Mouse (Mus musculus): Measurements from ENCODE around the gene Slc4a2.
A peak's percentile ranks its signal among the peaks of the same experiment; 100 is the strongest.

The Slc4a2 gene

DNA sequence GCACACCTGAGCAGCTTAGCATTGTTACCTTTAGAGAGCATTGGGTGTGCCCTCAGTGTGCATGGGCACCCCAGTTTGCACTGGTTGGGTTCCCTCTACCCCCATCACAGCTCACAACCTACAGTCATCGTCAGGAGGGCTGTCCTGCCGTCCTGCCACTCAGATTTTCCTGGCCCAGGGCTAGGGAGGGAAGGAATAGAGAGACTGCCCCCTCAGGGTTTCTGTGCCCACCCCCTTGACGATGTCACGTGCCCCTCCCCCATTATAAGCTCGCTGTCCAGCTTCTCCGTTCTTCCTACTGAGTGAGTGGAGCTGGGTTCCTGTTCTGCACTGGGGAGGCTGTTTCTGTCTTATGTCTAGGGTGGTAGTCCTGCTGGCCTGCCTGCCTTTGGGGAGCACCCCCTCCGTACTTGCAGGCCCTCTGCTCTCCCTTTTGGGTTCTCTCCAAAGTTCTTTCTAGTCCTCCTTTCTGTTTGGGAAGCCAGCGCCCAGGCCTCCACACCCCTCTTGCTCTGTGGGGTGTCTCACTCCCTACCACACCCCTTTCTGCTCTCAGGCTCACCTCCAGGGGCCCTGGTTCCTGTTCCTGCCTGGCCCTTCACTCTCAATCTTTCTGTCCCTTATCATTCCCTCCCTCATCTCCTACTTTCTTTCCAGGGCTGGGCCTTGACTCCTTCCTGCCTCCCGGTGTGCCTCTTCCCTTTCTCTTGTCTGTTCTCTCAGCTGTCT is 3.1 kb downstream of the Slc4a2 start:
- DNase-seq (ENCODE audit: low spot score in 2 of 2), result no peak

DNA sequence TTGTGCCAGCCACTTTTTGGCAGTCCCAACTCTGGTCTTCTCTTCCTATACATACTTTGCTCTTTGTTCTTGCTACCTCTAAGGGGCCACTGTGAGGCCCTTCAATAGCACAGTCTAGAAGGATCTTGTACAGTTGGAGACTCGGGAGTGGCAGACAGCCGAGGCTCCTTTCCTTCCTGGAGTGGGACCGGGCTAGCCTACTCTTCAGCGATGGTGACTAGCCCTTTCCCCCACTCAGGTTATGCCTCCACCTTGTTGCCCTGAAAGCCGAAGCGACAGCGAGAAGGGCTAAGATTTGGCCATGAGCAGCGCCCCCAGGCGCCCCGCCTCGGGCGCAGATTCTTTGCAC is 3.6 kb downstream of the Slc4a2 start:
- DNase-seq (ENCODE audit: low spot score in 2 of 2), result no peak

DNA sequence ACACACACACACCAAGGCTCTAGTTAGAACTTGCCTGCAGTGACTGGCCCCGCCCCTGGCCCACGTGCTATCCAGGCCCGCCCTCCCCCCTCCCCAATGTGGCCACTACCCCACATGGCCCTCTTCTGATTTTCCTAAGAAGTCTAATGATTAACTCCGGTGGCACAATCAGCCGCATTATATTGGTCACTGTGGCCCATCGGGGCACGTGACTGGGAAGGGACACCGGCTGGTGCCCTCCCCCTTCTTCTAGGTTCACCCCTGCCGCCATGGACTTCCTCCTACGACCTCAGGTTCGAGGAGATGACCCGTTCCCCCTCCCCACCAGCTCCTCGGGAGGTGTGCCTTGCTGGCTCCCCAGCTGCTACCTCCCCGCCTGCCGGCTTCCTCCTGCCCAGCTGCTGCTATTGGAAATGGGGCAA is 4.4 kb downstream of the Slc4a2 start:
- DNase-seq (ENCODE audit: low spot score in 2 of 2), result no peak

DNA sequence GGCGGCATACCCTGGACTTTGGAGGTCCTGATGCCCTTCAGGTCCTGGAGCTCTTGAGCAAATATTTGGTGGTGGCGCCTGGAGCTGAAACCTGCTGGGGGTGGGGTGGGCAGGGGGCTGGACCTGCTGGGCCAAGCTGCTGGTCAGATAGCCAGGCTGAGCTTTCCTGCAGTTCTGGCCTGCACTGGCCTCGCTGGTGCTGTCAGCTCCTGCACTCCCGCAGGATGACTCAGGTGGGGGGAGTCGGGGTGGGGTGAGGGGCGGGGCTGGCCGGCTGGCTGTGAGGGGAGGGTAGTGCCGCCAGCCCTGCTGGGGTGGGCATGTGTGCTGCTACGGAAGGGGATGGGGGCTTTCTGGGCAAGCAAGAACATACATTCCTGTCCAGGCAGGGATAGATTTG is 5.0 kb downstream of the Slc4a2 start:
- no peak for DNase-seq (ENCODE audit: low spot score in 2 of 2)

DNA sequence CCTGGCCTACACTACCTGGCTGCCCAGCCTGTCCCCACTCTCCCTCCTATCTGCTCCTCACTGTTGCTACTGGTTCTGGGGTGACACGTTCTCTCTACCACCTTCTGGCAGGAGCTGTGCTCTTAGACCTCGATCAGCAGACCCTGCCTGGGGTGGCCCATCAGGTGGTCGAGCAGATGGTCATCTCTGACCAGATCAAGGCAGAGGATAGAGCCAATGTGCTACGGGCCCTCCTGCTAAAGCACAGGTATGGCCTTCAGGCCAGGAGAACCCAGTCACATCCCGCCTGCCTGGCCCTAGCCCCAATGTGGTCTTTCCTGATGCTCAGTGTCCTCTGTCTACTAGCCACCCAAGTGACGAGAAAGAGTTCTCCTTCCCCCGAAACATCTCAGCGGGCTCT is 10.4 kb downstream of the Slc4a2 start:
- no peak for DNase-seq (ENCODE audit: low spot score in 2 of 2)

DNA sequence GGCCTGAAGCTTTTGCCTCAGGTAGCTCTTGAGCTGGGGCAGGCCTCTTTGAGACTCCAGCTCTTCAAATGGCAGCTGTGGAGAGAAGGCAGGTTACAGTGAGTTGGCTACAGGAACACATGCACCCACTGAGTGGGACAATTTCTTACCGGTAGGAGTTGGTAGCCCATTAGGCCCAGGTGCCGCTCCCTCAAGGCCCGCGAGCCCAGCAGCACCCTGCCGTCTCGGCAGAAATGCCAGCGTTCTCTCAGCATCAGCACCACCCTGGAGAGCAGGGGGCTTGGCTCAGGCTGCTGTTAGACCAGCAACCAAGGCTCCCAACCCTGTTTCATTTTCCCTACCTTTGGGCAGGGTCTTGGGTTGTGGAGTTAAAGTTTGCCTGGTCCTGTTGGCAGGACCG is 17.6 kb downstream of the Slc4a2 start:
- no peak for DNase-seq (ENCODE audit: low spot score in 2 of 2)

DNA sequence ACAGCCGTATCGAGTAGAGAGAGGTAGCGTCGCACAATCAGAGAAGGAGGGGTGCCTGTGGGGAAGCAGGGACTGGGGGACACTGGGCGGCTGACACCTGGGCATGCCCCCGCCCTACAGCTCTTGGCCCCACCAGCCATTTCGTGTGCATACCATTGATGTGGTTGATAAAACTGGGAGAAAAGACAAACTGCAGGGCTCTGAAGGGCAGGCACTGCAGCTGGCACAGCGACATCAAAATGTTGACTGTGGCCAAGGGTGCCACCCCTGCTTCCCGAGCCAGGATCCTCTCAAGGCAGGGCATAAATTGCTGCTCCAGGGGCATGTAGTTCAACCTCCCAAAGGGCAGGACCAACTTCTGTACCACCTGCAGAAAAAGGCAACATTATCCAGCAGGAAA is 18.4 kb downstream of the Slc4a2 start:
- DNase-seq (ENCODE audit: low spot score in 2 of 2), result no peak

DNA sequence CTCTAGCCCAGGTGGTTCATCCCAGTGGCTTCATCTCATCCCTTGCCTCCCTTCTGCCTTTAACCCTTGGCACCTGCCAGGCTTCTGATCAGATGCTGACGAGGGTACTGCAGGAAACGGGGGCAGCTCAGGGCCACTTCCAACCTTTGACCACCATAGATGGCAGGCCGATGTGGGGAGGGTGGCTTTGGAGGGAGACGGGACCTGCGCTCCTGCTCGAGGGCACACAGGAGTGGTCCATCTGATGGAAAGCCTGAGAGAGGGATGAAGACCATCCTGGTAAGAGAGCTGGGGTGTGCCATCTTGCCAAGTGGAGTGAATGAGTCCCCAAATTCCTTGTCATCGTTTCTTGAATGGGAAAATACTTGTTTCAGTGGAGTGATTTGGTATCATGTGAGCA is 19.6 kb downstream of the Slc4a2 start:
- DNase-seq (ENCODE audit: low spot score in 2 of 2), result no peak

DNA sequence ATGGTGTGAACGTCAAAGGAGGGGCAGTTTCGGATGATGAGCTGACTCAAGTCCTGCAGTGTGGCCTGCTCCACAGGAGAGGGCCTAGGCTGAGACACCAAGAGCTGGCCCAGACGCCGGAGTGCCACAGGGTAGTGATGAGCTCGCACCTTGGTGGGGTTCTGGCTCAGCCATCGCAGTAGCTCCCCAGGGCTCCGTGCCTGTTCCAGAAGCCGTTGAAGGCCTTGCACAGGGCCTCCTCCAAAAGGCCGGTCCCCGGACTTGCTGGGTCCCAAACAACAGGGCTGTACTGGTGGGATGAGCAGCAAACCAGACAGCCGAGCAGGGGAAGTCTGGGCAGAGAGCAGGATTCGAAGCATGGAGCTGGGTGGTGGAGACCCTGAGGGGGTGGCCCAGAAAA is 20.3 kb downstream of the Slc4a2 start:
- DNase-seq (ENCODE audit: low spot score in 2 of 2), result no peak

DNA sequence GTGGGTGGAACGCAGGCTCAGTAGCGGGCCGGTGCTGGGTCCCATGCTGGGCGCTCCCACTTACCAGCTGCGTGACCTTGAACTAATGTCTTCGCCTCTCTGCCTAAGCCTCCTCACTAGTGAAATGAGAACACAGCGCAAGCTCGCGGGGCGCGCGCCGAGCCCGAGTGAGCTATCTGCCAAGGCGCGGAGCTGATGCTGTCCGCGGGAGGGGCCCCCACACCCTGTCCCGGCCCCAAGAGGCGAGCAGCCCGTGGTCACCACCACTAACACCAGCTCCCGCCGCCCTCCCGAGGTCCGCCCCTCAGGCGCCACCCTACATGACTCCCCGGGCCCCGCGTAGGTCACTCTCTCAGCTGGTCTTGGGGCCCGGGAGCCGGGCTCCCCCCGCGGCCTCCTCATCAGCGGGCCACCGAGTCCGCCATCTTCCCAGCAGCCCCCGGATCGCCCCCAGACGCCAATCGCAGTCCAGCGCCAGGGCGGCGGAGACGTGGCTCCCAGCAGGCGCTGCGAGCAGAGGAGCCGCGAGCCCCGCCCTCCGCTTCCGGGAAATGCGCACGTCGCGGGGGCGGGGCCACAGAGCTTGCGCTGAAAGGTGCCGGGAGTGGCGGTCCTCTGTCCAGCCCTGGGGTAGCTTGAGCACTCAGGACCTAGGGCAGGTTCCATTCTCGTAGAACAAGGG is 21.2 kb downstream of the Slc4a2 start, which contains the start of gene Fastk:
Fastk (minus strand) TSS at position 542 of the 682 bp plus-strand sequence.
- peak; percentile 87 to 88 for DNase-seq (ENCODE audit: low spot score in 2 of 2)

DNA sequence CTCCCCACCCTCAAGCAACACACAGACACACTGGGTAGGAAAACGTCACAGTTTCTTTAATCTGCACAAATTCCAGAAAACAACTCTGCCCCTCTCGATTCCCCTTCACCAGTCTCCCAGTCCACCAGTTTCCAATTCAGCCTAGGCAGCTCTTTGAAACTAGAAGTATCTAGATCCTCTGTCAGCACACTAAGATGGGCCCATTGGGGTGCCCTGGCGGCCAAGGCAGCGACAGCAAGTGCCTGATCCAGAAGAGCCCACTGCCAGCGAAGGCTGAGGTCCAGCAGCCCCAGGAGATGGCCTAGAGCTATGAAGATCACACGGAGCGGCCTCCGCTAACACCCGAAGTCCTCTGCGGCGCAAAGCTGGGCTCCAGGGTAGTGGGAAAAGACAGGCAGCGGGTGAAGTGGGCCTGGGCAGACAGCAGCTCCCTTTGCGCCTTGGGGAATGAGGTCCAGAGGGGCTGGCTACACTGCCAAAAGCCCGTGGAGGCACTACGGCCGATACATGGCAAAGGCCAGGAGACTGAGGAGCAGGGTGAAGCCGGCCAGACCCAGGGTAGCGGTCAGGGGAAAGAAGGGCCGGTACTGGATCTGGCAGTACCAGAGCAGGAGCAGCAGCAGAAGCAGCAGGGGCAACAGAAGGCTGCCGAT is 21.9 kb downstream of the Slc4a2 start:
- DNase-seq (ENCODE audit: low spot score in 2 of 2), result no peak

DNA sequence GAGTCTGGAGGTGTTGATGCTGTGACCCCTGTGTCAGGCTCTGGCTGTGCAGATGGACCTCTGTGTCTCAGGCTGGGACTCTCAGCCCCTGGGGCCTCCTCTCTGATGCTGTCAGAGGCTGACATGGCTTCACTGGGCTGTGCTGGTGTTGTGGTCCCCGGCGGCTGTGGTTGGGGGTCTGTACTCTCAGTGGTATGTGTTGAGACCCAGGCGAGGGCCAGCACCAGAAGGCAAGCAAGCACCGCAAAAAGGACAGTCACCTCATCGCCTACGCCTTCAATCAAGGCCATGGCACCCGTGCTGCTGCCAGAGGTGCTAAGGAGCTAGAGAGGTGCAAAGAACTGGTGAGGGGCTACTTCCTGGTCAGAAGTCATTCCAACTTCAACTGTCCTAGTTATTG is 23.0 kb downstream of the Slc4a2 start:
- no peak for DNase-seq (ENCODE audit: low spot score in 2 of 2)

DNA sequence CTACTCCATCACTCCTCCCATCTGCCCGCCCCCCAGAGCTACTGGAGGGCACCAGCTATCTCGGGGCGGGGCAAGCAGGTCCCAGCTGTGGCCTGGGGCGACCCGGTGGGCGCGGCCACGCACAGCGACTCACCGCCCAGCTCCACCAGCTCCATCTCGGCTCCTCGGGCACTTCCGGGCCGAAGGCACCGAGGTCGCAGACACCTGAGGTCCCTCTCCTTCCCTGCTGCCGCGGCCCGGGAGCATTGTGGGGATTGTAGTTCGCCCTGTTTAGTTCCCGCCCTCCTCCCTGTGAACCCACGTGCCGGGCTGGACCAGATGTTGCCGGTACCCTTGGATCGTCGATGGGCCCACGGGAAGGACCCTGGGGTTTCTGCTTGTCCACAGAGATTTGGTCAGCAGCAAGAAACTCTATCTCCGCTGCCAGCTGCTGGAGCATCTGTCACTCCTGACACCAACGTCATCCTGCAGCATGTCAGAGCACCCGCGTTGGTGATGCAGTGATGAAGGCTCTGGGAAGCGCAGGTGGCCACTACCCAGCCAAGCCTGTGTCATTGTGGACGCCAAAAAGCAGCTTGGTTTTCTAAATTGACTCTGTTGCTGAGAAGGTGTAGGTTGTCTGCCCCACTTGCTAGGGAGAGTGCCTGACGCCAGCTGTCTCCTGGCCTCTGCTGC is 24.1 kb downstream of the Slc4a2 start, which contains the start of gene Tmub1:
Tmub1 (minus strand) TSS at position 231 of the 675 bp plus-strand sequence.
- peak; percentile 77 to 84 for DNase-seq (ENCODE audit: low spot score in 2 of 2)

DNA sequence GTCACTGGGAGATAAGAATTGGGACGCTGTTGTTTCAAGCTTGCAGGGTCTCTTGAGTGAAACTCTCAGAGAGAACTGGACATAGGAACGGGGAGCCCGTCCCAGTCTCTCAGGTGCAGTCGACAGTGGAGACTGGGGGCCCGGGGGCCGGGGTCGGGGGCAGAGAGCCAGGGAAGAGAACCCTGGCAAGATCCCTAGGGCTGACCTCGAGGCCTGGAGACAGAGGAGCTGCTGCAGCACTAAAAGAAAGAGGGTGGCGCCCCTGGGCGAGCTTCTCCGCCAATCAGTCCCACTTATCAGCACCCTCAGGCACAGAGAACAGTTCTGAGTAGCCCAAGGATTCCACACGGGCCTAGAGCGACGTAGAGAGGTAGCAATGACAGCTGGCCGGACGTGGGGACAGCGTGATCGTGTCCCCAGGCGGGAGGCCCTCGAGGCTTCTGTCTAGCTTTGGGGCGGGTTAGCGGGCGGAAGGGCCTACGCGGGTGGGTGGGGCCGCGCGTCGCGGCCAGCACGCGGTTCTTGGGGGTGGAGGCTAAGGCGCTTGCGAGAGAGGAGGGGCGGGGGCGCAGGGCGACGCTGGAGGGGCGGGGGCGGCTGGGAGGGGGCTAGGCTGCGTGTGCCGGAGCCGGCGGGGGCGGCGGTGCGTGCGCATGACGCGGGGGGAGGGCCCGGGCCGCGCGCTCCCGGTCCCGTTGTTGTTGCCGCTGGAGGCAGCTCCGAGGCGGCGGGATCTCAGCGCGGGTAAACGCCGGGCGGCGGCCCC is 27.8 kb downstream of the Slc4a2 start:
- peak; percentile 68 to 72 for DNase-seq (ENCODE audit: low spot score in 2 of 2)

DNA sequence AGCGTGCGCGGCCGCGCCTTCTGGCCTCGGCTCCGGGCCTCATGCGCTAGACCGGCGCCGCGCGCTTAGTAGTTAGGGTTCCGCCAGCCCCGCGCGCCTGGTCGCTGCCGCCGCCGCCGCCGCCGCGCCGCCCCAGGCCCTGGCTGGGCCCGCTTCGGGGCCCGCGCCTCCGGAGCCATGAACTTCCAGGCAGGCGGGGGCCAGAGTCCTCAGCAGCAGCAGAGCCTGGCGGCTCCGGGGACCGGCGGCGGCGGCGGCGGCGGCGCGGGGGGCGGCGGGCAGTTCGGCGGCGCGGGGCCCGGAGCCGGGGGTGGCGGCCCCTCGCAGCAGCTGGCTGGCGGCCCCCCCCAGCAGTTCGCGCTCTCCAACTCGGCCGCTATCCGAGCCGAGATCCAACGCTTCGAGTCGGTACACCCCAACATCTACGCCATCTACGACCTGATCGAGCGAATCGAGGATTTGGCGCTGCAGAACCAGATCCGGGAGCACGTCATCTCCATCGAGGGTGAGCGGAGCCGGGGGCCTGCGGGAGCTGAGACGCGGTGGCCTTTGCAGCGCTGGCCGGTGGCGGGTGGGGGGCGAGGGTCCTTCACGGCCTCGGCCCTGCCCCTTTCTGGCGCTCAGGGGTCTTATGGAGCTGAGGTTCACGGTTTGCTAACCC is 28.5 kb downstream of the Slc4a2 start, which contains the start of gene Agap3:
Agap3 (plus strand) TSS at position 148 of the 661 bp plus-strand sequence.
- DNase-seq (ENCODE audit: low spot score in 2 of 2), result no peak

DNA sequence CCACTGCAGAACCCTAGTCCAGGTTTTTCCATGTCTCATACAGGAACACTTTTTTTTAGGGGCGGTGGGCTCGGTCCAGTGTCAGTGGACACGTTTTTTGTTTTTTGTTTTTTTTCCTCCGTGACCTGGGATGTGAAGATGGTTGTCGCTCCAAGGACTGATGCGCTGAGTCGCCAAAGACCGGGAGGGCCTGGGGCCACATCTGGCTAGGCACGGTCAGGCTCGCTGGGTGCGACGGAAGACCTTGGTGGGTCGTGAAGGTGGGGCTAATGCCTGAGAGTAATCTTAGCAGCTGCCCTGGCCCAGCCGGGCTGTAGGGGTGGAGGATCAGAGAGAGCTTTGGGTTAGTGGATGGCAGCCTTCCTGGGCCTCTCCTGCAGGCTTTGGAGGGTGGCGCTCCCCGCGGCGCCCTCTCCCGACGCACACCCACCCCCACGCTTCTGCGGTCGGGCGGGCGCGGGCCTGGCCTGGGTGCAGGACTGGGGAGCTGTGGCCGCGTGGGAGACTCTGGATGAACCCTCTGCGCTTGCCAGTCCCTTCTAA is 29.1 kb downstream of the Slc4a2 start:
- peak in 1 of 2 experiments; percentile 11 for DNase-seq (ENCODE audit: low spot score in 2 of 2)

DNA sequence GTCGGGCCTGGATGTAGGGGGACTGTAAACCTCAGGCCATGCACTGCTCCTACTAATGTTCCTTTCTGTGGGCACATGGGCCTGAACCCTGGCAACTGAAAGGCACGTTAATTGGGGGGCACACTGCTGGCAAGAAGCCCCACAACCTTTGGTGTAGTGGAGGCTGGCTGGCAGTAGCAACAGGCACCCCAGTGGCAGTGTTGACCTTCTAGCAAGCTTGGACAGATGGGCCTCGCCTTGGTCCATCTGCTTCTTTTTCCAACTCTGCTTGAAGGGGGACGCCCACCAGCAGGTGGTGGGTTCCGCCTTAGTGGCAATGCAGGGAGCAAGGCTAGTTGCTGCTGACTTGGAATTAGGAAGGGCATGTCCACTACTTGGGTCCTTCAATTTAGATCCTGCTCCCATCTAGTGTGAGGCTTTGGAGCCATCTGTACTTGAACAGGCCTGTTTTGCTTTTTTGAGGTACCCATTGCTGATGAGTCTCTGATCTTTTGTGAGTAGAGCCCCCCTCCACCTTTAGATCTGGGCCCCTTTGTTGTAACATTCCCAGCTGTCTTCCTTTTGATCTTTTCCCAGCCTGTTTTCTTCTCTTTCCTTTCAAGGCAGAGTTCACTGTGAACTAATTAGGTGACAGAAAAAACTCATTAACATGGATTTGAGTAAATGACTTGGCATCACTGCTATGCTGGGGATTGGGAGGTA is 29.8 kb downstream of the Slc4a2 start:
- DNase-seq (ENCODE audit: low spot score in 2 of 2), result no peak

DNA sequence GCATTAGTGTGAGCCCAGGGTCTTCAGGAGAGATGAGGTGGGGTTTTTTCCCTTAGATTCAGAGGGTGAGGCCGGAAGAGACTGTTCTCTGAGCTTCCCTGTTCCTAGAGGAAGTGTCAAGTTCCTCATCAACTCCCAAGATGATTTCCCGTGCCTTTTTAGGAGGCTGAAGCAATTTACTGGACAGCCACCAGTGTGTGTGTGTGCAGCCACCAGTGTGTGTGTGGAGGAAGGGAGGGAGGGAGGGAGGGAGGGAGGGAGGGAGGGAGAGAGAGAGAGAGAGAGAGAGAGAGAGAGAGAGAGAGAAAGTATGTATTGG is 30.3 kb downstream of the Slc4a2 start:
- no peak for DNase-seq (ENCODE audit: low spot score in 2 of 2)

DNA sequence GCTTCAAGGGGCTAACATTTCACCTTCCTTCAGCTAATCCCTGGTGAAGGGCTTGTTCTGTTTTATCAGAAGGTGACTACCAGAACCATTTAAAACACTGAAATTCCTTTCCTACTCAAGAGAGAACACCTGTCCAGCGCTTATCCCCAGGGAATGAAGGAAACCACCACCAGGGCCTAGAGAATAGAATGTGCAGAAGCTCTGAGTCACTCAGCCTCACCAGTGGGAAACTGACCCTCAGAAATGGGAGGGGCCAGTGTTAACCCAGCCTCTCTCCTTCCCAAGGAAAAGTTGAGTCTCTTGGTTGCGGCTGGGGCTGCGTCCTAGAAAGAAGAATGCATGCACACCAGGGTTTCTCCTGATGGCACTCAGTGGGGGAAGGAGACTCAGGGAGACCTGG is 31.4 kb downstream of the Slc4a2 start:
- no peak for DNase-seq (ENCODE audit: low spot score in 2 of 2)

DNA sequence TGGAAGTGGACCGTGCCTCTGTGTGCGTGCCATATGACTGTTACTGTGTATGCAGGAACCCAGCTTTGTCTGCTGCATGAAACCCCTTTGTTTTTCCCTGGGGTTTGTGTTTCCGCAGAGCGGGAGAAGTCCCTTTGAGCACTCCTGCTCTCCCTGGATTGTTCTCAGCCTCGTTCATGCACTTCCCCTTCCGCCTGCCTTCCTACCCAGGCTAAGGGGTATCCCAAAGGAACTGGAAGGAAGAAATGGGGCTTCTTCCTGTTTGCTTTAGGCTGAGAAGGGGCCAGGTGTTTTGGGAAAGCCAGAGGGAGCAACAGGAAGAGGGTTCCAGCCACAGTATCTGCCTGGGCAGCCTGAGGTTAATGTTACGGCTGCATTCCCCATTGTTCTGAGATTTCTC is 32.0 kb downstream of the Slc4a2 start:
- DNase-seq (ENCODE audit: low spot score in 2 of 2), result no peak
